Comparison of ENCODE assay signal across 9 mouse cellular contexts in the genomic region with DNA sequence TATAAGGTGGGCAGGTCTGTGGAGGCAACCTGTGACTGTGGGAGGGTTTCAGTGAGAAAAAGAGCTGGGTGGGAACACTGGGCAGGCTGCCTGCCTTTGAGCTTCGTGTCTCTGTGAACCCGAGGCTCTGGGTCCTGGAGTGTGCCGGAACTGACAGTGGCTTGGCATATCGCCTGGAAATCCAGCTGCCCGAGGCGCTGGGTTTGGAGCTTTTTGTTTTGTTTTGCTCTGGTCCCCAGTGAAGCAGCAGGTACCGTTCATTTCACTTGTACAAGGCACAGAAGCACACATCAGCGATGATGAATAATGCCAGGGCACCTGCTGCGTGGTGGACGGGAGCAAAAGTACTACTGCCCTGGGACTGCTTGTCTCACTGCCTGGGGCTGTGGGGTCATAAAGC. TPM values are rescaled to one million over a fixed set of nuclear protein-coding genes. Genes with fewer than 3 reads are reported as not detected.
DNase-seq lines count a peak whose midpoint lies in the region; ATAC-seq lines count a peak whose summit lies in the region.
"Had no signal": no experiment of that assay in that cellular context is flagged by ENCODE, and none has a peak within 500 bp of the region (broad histone marks: within the 10 kb centered on the region; RNA-seq: fewer than 3 reads in every experiment).

No protein-coding gene starts in this region.

- H3K4me1 ChIP-seq in forebrain, embryonic 10.5 days = peaks cover 53% of the 10 kb centered on the region
- peaks cover 37 to 52% of the 10 kb centered on the region in 2 experiments for H3K4me1 ChIP-seq in heart, embryonic 14.5 days (ENCODE audit: control insufficient read depth in 2 of 2, insufficient read depth in 2 of 2, low read length in 2 of 2)
- H3K4me1 ChIP-seq in midbrain, embryonic 12.5 days = peaks cover 56% of the 10 kb centered on the region

- ATAC-seq in heart, embryonic 14.5 days (ENCODE audit: insufficient number of reproducible peaks, insufficient read depth, low FRiP score, low read depth) = peak; percentile 39; the same call in 1 of the 2 replicates
- ATAC-seq in midbrain, embryonic 12.5 days (ENCODE audit: low FRiP score, low read depth) = no peak

- no peak overlapping the region for H3K4me3 ChIP-seq in forebrain, embryonic 10.5 days
- no peak overlapping the region for H3K4me3 ChIP-seq in heart, embryonic 14.5 days (ENCODE audit: control insufficient read depth in 1 of 2, insufficient read depth in 1 of 2, low read depth in 1 of 2, low read length in 2 of 2)
- no peak overlapping the region for H3K4me3 ChIP-seq in midbrain, embryonic 12.5 days
- H3K4me3 ChIP-seq: liver, embryonic 13.5 days had no signal

- no peaks in the 10 kb centered on the region for H3K27me3 ChIP-seq in forebrain, embryonic 10.5 days (ENCODE audit: poor library complexity, severe bottlenecking)
- H3K27me3 ChIP-seq in heart, embryonic 14.5 days (ENCODE audit: control insufficient read depth, insufficient read depth, low read length) = no peaks in the 10 kb centered on the region
- no peaks in the 10 kb centered on the region; the same call in 1 of the 2 replicates for H3K27me3 ChIP-seq in midbrain, embryonic 12.5 days
- H3K27me3 ChIP-seq: liver, embryonic 13.5 days had no signal

- peak overlapping the region; percentile 33 for H3K4me2 ChIP-seq in heart, embryonic 14.5 days (ENCODE audit: low read length)
- no peak overlapping the region for H3K4me2 ChIP-seq in midbrain, embryonic 12.5 days (replicated peaks)
- H3K4me2 ChIP-seq: liver, embryonic 13.5 days had no signal

- no peaks in the 10 kb centered on the region for H3K9me3 ChIP-seq in forebrain, embryonic 10.5 days
- H3K9me3 ChIP-seq in heart, embryonic 14.5 days (ENCODE audit: control insufficient read depth, low read length) = no peaks in the 10 kb centered on the region
- no peaks in the 10 kb centered on the region for H3K9me3 ChIP-seq in midbrain, embryonic 12.5 days
- H3K9me3 ChIP-seq: liver, embryonic 13.5 days had no signal

- H3K9ac ChIP-seq in heart, embryonic 14.5 days (ENCODE audit: low read length) = no peak overlapping the region
- no peak overlapping the region for H3K9ac ChIP-seq in midbrain, embryonic 12.5 days (replicated peaks)
- H3K9ac ChIP-seq: liver, embryonic 13.5 days had no signal

- DNase-seq in urinary bladder, postnatal 14 days (ENCODE audit: low spot score) = peak; percentile 75
- no peak for DNase-seq in urinary bladder, adult 2 months (ENCODE audit: low spot score)
- no peak for DNase-seq in forebrain, embryonic 10.5 days (ENCODE audit: extremely low spot score, low spot score)
- peak; percentile 40 to 68 for DNase-seq in layer of hippocampus, adult 8-10 months (ENCODE audit: low spot score in 2 of 2)
- DNase-seq in testis, postnatal 14 days (ENCODE audit: low spot score) = peak; percentile 55
- DNase-seq in thymus, postnatal 25 days = no peak
- DNase-seq: liver, embryonic 13.5 days had no signal

- H3K27ac ChIP-seq in forebrain, embryonic 10.5 days = peak overlapping the region; percentile 49; the same call in 1 of the 2 replicates
- peak overlapping the region; percentile 11 to 69 for H3K27ac ChIP-seq in heart, embryonic 14.5 days (replicated peaks in 1 of 2; ENCODE audit: control insufficient read depth in 1 of 2, insufficient read depth in 1 of 2, low read depth in 2 of 2, low read length in 2 of 2)
- H3K27ac ChIP-seq in midbrain, embryonic 12.5 days (replicated peaks) = peak overlapping the region; percentile 52
- H3K27ac ChIP-seq: liver, embryonic 13.5 days had no signal

- peaks cover 10% of the 10 kb centered on the region for H3K36me3 ChIP-seq in forebrain, embryonic 10.5 days (replicated peaks)
- 0 out of 2 replicates have a peak, but pooled peaks cover 2% of the 10 kb centered on the region for H3K36me3 ChIP-seq in heart, embryonic 14.5 days (ENCODE audit: control insufficient read depth, insufficient read depth, low read length)
- no peaks in the 10 kb centered on the region for H3K36me3 ChIP-seq in midbrain, embryonic 12.5 days
- H3K36me3 ChIP-seq: liver, embryonic 13.5 days had no signal

- 91% methylated on average over 10 of the region's 10 CpGs for WGBS in forebrain, embryonic 10.5 days
- WGBS in heart, embryonic 14.5 days = 26% methylated on average over 10 of the region's 10 CpGs
- 76% methylated on average over 10 of the region's 10 CpGs for WGBS in midbrain, embryonic 12.5 days

RNA-seq across cellular contexts. Expression of gene Galnt2, which starts 26.2 kb away (rescaled TPM):
- 57.3 and 74.4 TPM in 2 replicates for polyA plus RNA-seq in urinary bladder, adult 2 months (2012; rRNA removed)
- polyA plus RNA-seq in forebrain, embryonic 10.5 days (2016; fragmentation: Nextera tagmentation; extraction: Ambion mirVana) = 40.7 and 40.9 TPM in 2 replicates
- polyA plus RNA-seq in heart, embryonic 14.5 days (2014; fragmentation: Nextera tagmentation; extraction: Ambion mirVana) = 58.5 and 60.5 TPM in 2 replicates
- total RNA-seq in layer of hippocampus, adult 8-10 months (2022) = 10 to 100 TPM; 33.7 to 48.5 (median 40.8) TPM
- polyA plus RNA-seq in midbrain, embryonic 12.5 days (2016; fragmentation: Nextera tagmentation; extraction: Ambion mirVana) = 80.7 and 86.2 TPM in 2 replicates

Comparison
In these comparisons a context has a peak if more than half of its experiments do, and no peak if none do; other contexts are left out.
1. DNase-seq: peak in urinary bladder, postnatal 14 days (single experiment), layer of hippocampus, adult 8-10 months (2 of 2) and testis, postnatal 14 days (single experiment); none in urinary bladder, adult 2 months (single experiment), forebrain, embryonic 10.5 days (single experiment) and thymus, postnatal 25 days (single experiment).
2. Peak in every context shown above with its lines, with median percentiles within 50 percentile points of each other: H3K27ac ChIP-seq.